Mouse (Mus musculus) bone marrow macrophage, adult 2 months (primary cell): ENCODE measurements at regions not wholly inside any gene's neighbourhood (a gene's known extent, or its start where the extent isn't known, plus 50 kb on each side); places are given as distances from the start of the nearest gene placed in this dataset.
A peak's percentile ranks its signal among the peaks of the same experiment; 100 is the strongest.

Experiments used
- CTCF ChIP-seq: IDR thresholded peaks from 2 replicates; pipeline ENCODE4 v1.5.1; 2012; ENCODE audit warnings: low read depth, mild to moderate bottlenecking, low read length, moderate library complexity
- POLR2A ChIP-seq: IDR thresholded peaks from 2 replicates; pipeline ENCODE4 v1.6.1; 2012; ENCODE audit warnings: mild to moderate bottlenecking, low read depth, low read length, borderline replicate concordance

DNA sequence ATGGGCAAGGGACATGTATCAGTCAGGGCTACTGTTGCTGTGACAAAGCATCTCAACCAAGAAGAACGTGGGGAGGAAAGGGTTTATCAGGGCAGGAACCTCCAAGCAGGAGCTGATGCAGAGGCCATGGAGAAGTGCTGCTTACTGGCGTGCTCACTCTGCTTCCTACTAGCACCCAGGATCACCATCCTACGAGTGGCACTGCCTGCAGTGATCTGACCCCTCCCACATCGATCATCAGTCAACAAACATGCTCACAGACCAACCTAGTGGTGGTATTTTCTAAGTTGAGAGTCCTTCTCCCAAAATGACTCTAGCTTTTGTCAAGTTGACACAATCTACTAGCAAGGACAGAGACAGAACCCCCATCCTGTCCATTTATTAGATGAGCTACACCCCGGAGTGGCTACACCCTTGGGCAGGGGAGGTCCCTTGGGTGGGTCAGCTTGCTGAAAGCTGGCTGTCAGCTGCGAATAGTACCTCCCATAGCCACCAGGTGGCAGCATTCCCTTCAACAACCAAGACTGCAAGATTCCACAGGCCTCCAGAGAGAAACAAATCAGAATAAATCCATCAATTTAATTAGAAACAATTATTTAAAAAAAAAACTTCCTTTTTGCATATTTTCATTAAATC, 99.9 kb upstream of the Ralgapa2 start:
- TF ChIP-seq CTCF = peak; percentile 84
- no peak for TF ChIP-seq POLR2A
